12 mouse cellular contexts compared by ENCODE assay signal in the genomic region with DNA sequence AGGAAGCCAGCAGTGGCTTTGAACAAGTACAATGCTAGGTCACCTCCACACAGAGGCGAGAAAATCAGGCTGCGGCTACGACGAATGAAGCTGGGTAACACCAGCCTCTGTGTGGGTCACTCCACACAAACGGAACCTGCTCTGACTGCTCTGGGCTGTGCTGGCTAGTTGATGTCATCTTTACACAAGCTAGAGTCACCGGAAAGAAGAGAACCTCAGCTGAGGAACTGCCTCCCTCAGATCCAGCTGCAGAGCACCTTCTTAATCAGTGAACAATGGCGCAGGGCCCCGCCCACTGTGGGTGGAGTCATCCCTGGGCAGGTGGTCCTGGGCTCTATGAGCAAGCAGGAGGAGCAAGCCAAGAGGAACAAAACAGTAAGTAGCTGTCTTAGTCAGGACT. TPM values are rescaled to one million over a fixed set of nuclear protein-coding genes. Genes with fewer than 3 reads are reported as not detected.
DNase-seq lines count a peak whose midpoint lies in the region; ATAC-seq lines count a peak whose summit lies in the region.
"Had no signal": no experiment of that assay in that cellular context is flagged by ENCODE, and none has a peak within 500 bp of the region (broad histone marks: within the 10 kb centered on the region; RNA-seq: fewer than 3 reads in every experiment).

No protein-coding gene starts in this region.

- H3K9ac ChIP-seq in midbrain, embryonic 13.5 days (replicated peaks) = no peak overlapping the region
- H3K9ac ChIP-seq: forebrain, postnatal 0 days; lung, embryonic 15.5 days had no signal

- no peak overlapping the region for H3K27ac ChIP-seq in midbrain, embryonic 13.5 days
- H3K27ac ChIP-seq: heart, adult 2 months; hindbrain, postnatal 0 days; lung, embryonic 15.5 days had no signal

- ATAC-seq in common myeloid progenitor, adult 5-6 weeks (replicated peaks; ENCODE audit: low read depth, poor library complexity, severe bottlenecking) = peak; percentile 25
- no peak for ATAC-seq in midbrain, embryonic 13.5 days
- ATAC-seq: forebrain, postnatal 0 days; hindbrain, postnatal 0 days had no signal

- no peak overlapping the region for H3K4me2 ChIP-seq in midbrain, embryonic 13.5 days (replicated peaks)
- H3K4me2 ChIP-seq: lung, embryonic 15.5 days had no signal

- 68% methylated on average over 8 of the region's 8 CpGs for WGBS in midbrain, embryonic 13.5 days

- H3K36me3 ChIP-seq in midbrain, embryonic 13.5 days = peaks cover 66% of the 10 kb centered on the region

- H3K4me3 ChIP-seq in midbrain, embryonic 13.5 days (replicated peaks) = no peak overlapping the region
- H3K4me3 ChIP-seq: heart, adult 2 months; lung, embryonic 15.5 days had no signal

- H3K27me3 ChIP-seq in midbrain, embryonic 13.5 days = no peaks in the 10 kb centered on the region
- H3K27me3 ChIP-seq: lung, embryonic 15.5 days had no signal

- no peaks in the 10 kb centered on the region for H3K9me3 ChIP-seq in midbrain, embryonic 13.5 days
- H3K9me3 ChIP-seq: lung, embryonic 15.5 days had no signal

- H3K4me1 ChIP-seq in midbrain, embryonic 13.5 days (replicated peaks) = no peaks in the 10 kb centered on the region

- peak; percentile 35 for DNase-seq in 416B (ENCODE audit: low read depth)
- peak; percentile 71 for DNase-seq in CD4-positive helper T cell, adult 2 months (ENCODE audit: low read depth, low spot score)
- DNase-seq in natural killer cell, adult 2 months (ENCODE audit: low spot score in 2 of 2) = peak; percentile 53 to 75
- DNase-seq in cerebellum, postnatal 4 days (ENCODE audit: low spot score in 2 of 2) = no peak
- DNase-seq in cerebellum, adult 11 months = no peak
- DNase-seq: forebrain, postnatal 0 days; heart, adult 2 months; retina, postnatal 1 day had no signal

RNA-seq across cellular contexts. Expression of a gene that starts 17.5 kb away (rescaled TPM):
- 8.0 and 19.1 TPM in 2 replicates for total RNA-seq in common myeloid progenitor, adult 5-6 weeks (2017)
- 15.2 and 16.4 TPM in 2 replicates for polyA plus RNA-seq in midbrain, embryonic 13.5 days (2015; fragmentation: Nextera tagmentation; extraction: Ambion mirVana)

RNA-seq across cellular contexts. Expression of a gene that starts 19.3 kb away (rescaled TPM):
- total RNA-seq in common myeloid progenitor, adult 5-6 weeks (2017) = 26.9 and 36.0 TPM in 2 replicates
- polyA plus RNA-seq in midbrain, embryonic 13.5 days (2015; fragmentation: Nextera tagmentation; extraction: Ambion mirVana) = 156 and 157 TPM in 2 replicates

RNA-seq across cellular contexts. Expression of a gene that starts 41.5 kb away (rescaled TPM):
- total RNA-seq in common myeloid progenitor, adult 5-6 weeks (2017) = not detected in 2 replicates
- polyA plus RNA-seq in midbrain, embryonic 13.5 days (2015; fragmentation: Nextera tagmentation; extraction: Ambion mirVana) = not detected in 2 replicates
- total RNA-seq: forebrain, postnatal 0 days; hindbrain, postnatal 0 days had no signal
- polyA plus RNA-seq: forebrain, postnatal 0 days; heart, adult 2 months; hindbrain, postnatal 0 days; lung, embryonic 15.5 days had no signal

Comparison
In these comparisons a context has a peak if more than half of its experiments do, and no peak if none do; other contexts are left out.
1. DNase-seq: peak in 416B (single experiment), CD4-positive helper T cell, adult 2 months (single experiment) and natural killer cell, adult 2 months (2 of 2); none in cerebellum, postnatal 4 days (0 of 2) and cerebellum, adult 11 months (single experiment).